Mouse (Mus musculus) heart, adult 18-20 months (tissue): ENCODE results near the gene Top2b. TPM values are rescaled to one million over a fixed set of nuclear protein-coding genes. Genes with fewer than 3 reads are reported as not detected.

Experiments used
- DNase-seq, 2 experiments: peaks; one replicate each; pipeline ENCODE4 v3.0.0; 2021 to 2022; ENCODE audit warnings: mixed read lengths in 1 of 2
- long read RNA-seq, 2 experiments: library from polyadenylated mRNA; stranded (forward); transcript quantifications; one replicate each; pipeline ENCODE4 v2.0.0; 2021
- total RNA-seq, 2 experiments: library from RNA; stranded (reverse); gene quantifications; 2 replicates each; pipeline ENCODE4 v1.2.3; 2021

Top2b gene
- 10 to 100 TPM; 40.1 to 54.6 TPM for total RNA-seq
- long read RNA-seq, experiment 1, full-length matches to known transcripts: 14 of 17 reads
- long read RNA-seq, experiment 1, partial matches to known transcripts: 2 of 17 reads
- long read RNA-seq, experiment 1, other reads (novel, unspliced or antisense): 1 of 17 reads
- long read RNA-seq, experiment 2, full-length matches to known transcripts: 2 of 5 reads
- long read RNA-seq, experiment 2, partial matches to known transcripts: 2 of 5 reads
- long read RNA-seq, experiment 2, other reads (novel, unspliced or antisense): 1 of 5 reads

DNA sequence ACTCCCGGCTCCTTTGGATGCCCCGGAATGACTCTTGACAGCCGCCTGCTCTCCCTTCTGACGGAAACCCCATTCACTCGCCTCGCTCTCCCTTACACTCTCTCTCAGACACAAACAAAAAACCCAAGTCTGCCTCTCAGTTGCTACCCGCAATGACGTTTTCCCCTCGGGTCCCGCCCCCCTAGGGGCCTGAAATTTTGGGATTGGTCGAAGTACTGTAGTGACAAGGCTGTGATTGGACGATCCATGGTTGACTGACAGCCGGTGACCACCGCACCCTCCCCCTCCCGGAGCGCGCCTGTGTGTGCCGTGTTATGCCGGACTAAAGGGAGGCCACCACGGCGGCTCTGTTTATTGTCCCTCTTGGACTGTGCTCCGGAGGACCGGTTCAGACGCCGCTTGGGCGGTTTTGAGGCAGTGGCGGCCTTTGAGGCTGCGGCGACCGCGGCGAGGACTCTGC lies at the start of gene Top2b:
Top2b (plus strand) TSS at position 302 of the 460 bp plus-strand sequence.
- peak; percentile 98 to 99 for DNase-seq

GRCm38 (mm10) chr14:16316715-16317114 lies 48.3 kb upstream of the Top2b start:
- DNase-seq: peak in 1 of 2 experiments; percentile 13

DNA sequence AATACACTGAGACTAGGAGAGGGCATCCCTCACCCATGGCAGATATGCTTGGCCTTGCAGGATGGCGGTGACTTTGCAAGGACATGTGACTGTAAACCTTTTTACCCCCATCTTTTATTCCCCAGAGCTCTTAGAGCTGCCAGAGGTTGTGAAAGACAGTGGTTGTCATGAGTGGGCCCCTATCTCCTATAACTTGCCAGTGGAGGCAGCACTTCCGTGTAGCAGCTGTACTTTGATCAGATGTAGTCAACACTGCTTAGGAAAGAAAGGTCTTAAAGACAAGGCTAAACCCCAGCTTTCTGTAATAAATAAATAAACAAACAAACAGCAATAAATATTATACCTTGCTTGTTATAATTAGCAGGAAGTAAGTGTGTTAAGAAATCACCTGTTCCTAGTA lies 45.2 kb upstream of the Top2b start:
- no peak for DNase-seq

DNA sequence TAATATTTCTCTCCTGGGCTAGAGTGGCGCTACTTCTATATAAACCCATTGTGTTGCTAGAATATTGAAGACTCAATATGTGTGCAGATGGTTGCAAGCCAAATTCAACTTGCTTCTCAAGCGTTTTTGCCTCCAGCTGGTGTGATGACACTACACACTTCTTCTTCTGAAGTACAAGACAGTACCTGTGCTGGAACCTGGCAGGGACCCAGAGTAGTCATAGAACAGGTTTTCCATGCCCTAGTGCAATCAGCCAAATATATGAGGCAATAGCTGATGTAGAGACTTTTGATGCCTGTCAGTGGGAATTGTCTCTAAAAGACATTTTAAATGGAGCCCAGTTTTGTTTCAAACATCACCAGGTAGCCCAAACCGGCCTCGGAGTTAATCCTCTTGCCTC lies 40.6 kb upstream of the Top2b start:
- DNase-seq: no peak

GRCm38 (mm10) chr14:16325208-16325607 lies 39.8 kb upstream of the Top2b start:
- no peak for DNase-seq

GRCm38 (mm10) chr14:16328531-16328930 lies 36.4 kb upstream of the Top2b start:
- peak; percentile 45 to 62 for DNase-seq

DNA sequence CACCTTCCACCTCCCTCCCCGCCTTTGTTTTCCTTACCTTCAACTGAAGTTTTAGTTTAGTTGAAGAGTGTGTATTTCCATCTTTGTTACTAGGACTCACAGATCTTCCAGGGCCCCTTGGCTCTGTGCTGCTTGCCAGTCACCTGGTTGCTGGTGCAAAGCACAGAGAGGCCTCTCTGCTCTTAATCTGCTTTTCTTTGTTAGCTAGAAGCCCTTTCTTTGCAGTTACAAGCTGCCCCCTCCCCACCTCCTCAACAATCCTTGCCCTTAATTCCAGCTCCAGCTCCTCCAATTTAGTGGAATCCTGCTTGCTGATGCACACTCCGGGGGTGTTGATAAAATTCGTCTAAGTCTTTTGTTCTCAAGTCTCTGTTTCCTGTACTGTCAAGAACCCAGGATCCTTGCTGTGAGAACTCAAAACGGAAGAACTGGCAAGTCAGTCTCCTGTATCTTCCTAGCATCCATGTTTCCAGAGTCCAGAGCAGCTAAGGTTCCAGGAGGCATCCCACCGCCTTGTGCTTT lies 36.0 kb upstream of the Top2b start:
- DNase-seq: no peak

DNA sequence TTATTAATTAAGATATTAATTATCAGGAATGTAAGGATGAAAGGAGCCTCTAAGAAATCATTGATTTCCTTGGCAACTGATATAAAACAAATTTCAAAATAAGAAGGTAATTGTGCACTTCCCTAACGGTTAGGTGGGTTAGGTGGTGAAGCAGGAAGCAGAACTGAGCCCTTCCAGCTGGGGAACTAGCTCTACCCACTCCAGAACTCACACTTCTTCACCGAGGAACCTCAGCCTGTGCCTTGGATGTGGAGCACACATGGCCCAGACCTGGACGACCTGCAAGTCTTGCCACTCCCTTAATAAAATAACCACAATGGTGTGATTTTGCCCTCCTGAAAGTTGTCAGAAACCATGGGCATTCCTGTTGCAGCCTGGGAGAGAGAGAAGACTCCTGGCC lies 35.2 kb upstream of the Top2b start:
- no peak for DNase-seq

DNA sequence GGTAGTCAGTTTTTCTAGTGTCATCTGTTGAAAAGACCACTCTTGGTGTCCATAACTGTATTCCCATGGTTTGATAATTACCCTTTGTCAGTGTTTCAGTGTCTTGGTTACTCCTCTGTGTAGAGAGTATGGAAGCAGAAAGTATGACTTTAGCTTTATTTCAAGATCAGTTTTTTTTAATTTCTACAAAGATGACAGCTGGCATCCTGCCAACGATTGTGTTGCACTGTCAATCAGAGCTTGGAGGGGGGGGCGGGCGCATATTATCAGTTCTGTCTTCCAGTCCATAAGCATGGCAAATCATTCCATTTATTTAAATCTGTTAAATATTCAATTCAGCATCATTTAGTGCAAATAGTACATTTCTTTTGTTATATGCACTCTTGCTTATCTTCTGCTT lies 30.7 kb upstream of the Top2b start:
- no peak for DNase-seq

DNA sequence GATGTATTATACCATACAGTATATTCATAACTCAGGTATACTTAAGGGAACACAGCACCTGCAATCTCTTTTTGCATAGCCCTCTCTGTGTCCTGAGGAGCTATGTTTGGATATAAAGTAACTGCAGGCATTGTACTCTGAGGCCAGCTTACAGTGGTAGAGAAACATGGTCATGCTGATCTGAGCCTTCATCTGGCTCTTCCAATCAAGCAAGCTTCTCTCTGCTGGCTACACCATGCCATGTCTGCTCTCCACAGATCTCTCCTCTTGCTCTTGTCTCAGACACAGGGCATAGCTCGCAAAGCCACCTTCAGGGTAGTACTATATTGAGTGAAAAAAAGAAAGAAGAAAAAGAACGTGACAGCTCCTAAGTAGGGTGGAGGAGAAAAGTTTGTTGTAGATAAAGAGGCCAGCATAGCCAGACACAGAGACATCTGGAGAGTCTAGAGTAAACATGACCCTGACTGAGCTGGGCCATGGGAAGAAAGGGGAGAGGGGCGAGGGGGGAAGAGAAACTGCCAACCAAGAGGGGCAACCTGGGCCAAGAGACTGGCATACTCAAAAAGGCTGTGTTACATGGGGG lies 29.1 kb upstream of the Top2b start:
- DNase-seq: no peak

- no peak for DNase-seq
Measured at GRCm38 (mm10) chr14:16347505-16347904, 17.5 kb upstream of the Top2b start.

- no peak for DNase-seq
Measured at GRCm38 (mm10) chr14:16359704-16360103, 5.3 kb upstream of the Top2b start.

GRCm38 (mm10) chr14:16364161-16364831 lies 683 bp upstream of the Top2b start:
- DNase-seq: peak; percentile 70 to 75

DNA sequence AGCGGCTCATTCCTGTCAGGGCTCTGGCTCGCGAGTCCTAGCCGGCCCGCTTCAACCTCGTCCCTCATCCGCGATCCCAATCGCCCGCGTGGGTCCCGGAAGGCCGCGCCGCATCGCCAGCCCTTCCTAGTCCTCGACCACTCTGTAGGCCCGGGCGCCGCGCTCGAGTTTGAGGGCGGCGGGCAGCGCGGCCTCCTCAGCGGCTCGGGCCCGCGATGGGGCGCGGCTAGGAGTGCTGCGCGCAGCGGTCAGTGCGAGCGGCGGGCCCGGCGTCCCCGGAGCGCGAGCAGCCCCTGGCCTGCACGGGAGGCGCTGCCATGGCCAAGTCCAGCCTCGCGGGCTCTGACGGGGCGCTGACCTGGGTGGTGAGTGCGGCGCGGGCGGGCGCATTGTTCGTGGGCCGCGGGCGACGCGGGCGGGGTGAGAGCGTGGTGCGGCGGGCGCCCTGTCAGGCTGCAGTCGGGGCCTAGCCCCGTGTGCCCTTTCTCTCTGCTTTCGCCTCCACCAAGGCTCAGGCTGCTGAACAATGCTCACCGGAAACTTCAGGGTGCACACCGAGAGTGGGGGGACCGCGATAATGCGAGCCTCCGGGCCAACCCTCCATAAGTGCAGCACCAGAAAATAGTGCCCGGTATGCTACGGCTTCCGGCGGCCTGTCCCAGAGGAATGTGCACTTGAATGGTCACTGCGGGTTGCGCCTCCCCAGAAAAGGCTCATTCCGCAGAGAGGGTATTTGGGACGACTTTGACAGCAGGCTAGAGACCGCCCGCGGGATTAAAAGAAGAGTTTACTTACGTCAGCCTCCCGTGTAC lies 589 bp downstream of the Top2b start:
- DNase-seq: peak; percentile 71 to 81

DNA sequence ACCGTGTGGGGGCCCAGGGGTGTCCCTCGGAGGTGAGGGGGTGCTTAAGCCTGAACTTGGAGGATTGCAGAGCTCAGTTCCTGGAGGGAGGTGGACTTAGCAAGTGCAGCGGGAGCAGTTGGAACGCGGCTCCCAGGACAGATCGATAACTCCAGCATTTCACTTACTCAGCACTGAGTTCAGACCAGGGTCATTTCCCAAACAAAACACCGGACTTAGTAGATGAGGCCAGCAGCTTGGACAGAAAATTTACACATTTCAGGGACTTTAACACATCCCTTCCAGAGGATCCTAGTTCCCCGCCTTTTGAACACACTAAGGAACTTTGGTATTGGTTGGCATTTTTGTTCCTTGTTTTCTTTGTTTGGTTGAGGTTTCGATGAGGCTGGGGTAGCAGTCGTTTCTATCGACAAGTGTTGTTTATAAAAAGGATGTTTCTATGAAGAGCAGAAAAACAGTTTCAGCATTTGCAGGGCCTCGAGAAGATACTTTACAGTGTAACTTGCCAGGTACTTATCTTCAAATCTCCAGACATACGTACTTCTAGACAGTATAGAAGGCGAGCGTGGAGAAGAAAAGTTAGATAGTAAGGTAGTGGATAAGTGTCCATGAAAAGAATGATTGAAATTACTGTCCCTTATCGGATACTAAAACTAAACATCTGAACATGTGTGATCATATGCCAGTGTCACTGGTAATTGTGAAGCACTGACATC lies 1.4 kb downstream of the Top2b start:
- DNase-seq: no peak

DNA sequence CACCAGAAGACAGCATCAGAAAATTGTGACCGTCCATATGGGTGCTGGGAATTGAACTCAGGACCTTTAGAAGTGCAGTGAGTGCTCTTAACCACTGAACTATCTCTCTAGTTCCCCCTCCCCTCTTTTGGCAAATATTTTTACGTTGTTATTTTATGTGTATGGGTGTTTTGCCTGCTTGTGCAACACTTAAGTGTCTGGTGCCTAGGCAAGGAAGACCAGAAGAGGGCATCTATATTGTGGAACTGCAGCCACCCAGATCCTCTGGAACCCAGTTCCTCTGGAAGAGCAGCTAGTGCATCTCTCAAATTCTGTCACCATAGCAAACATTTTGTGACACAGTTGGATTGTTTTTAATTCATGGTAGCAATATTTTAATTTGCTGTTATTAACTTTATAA lies 2.0 kb downstream of the Top2b start:
- DNase-seq: no peak

DNA sequence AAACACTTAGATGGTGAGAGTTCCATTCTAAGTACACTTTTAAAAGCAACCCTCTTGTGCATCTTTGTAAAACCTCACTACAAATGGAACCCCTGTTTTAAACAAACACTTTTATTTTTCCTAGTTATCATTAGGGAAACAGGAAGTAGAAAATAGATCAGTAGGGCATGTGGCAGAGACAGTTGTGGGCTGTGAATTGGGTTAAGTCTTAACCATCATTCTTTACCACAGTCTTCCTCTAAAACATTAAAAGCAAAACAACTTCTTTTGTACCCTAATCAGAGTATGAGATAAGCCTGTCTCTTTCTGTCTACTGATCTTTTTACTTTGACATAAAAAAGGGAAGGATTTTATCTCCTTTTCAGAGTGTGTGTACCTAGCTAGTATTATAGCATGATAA lies 7.8 kb downstream of the Top2b start:
- DNase-seq: no peak

DNA sequence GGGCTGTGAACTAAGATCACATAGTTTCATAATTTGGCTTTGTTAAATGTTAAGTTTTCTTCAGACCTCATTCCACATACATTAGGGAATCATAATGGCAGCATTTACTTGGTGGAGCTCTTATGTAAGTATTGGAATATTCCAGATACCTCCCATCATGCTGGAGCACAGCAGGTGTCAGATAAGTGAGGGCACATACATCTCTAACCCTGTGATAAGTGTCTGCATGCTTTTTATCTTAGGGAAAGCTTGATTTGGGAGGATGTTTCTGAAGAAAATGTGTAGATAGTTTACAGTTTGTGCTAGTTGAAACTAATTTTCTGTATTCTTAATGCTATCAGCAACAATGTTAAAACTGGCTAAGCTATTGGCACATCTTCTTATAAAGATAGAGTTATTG lies 8.2 kb downstream of the Top2b start:
- no peak for DNase-seq

GRCm38 (mm10) chr14:16379917-16380570 lies 15.1 kb downstream of the Top2b start:
- DNase-seq: peak; percentile 77 to 86

- DNase-seq: no peak
Measured at GRCm38 (mm10) chr14:16384783-16385182, 19.8 kb downstream of the Top2b start.

DNA sequence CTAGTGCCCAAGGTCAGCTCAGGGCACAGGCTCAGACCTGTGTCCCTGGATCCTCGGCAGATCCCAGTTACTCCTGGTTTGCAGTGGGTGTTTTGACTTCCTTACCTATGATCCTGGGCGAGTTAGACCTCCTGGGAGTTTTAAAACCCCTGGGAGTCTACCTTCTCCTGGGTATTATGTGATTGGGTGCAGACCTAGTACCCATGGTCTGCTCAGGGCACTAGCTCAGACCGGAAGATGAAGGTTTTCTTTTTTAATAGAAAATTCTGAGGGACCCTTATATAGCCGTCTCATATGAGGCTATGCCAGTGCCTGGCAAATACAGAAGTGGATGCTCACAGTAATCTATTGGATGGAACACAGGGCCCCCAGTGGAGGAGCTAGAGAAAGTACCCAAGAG lies 40.2 kb downstream of the Top2b start:
- no peak for DNase-seq
